Mouse (Mus musculus) adrenal gland, postnatal 10 days (tissue): ENCODE results near the gene Syt13. TPM values are rescaled to one million over a fixed set of nuclear protein-coding genes. Genes with fewer than 3 reads are reported as not detected.

Source experiments
- total RNA-seq, 2 experiments: library from RNA; stranded (reverse); gene quantifications; 2 replicates each; pipeline ENCODE4 v1.2.3; 2021

Syt13 gene
- total RNA-seq, 2 experiments from 2014 or later, result 0.97 to 1.1 TPM

Other genes with a start within 250 kb of the Syt13 start
- 10 to 100 TPM; 35.7 to 37.1 TPM for gene Prdm11, start 131.1 kb downstream of the Syt13 start, total RNA-seq